Mouse (Mus musculus) ES-E14 (cell line): ENCODE results near the gene Gm3448.
"Not testable (repeated sequence)": the region's sequence is repeated elsewhere in the genome, so short reads cannot be mapped to it uniquely, and the experiment has no call there.

Source experiments
- HCFC1 ChIP-seq: IDR thresholded peaks from 2 replicates; pipeline ENCODE4 v1.6.1; 2012; ENCODE audit warnings: low read length, inconsistent platforms, borderline replicate concordance; ENCODE audit not compliant: insufficient read depth
- MAFK ChIP-seq: IDR thresholded peaks from 2 replicates; pipeline ENCODE4 v1.6.1; 2014; ENCODE audit warnings: mild to moderate bottlenecking, low read depth, low read length, inconsistent platforms; ENCODE audit not compliant: insufficient read depth
- ZNF384 ChIP-seq: IDR thresholded peaks from 2 replicates; pipeline ENCODE4 v1.6.1; 2012; ENCODE audit warnings: low read depth, low read length, inconsistent platforms

DNA sequence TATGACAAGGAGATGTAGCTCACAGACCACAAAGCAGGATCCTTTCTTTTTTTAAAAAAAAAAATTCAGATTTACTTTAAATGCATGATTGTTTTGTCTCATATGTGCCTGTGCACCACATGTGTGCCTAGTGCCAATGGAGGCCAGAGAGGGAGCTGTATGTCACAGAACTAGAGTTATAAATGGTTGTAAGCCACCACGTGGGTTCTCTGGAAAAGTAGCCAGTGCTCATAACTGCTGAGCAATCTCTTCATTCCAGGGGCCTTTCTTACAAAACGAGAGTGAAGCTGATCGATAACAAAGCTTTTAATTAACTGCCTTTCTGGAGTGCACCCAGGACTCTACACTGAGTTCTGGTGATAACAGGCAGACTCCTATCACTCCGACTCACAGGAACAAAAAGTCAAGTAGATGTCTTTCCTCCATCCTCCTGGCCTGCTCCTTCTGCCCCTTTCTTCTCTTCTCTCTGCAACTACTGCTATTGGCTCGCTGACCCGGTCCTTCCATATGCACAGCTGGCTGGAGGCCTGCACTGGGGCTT, 72.9 kb downstream of the Gm3448 start:
- not testable (repeated sequence) for TF ChIP-seq HCFC1, MAFK, ZNF384
